Mouse (Mus musculus) olfactory bulb, adult 2 months (tissue): ENCODE results near the gene Gm26620.

ENCODE experiments used
- CTCF ChIP-seq: fragments of 200-500 bp; IDR thresholded peaks from 2 replicates; pipeline ENCODE4 v1.5.1; 2012; ENCODE audit warnings: low read depth, mild to moderate bottlenecking, low read length, moderate library complexity; ENCODE audit not compliant: insufficient read depth
- POLR2A ChIP-seq: fragments of 200-500 bp; IDR thresholded peaks from 2 replicates; pipeline ENCODE4 v1.6.1; 2012; ENCODE audit warnings: mild to moderate bottlenecking, low read depth, low read length, moderate library complexity; ENCODE audit not compliant: insufficient read depth

GRCm38 (mm10) chr1:170901536-170902238 is 16.8 kb downstream of the Gm26620 start:
- TF ChIP-seq POLR2A = no peak
- no peak for TF ChIP-seq CTCF
